Mouse (Mus musculus) fibroblast of lung, adult 2 months (primary cell): ENCODE measurements around the gene Fbxo11.
"Not testable (repeated sequence)": the region's sequence is repeated elsewhere in the genome, so short reads cannot be mapped to it uniquely, and the experiment has no call there.

Experiments used
- DNase-seq: peaks from one replicate; pipeline ENCODE4 v3.0.0-alpha.2; 2011; ENCODE audit warnings: low read depth

Fbxo11 gene

GRCm38 (mm10) chr17:87963081-87964075, 101.7 kb downstream of the Fbxo11 start:
- no peak for DNase-seq

GRCm38 (mm10) chr17:87959931-87960330, 105.2 kb downstream of the Fbxo11 start:
- not testable (repeated sequence) for DNase-seq

GRCm38 (mm10) chr17:87959406-87959805, 105.7 kb downstream of the Fbxo11 start:
- not testable (repeated sequence) for DNase-seq

GRCm38 (mm10) chr17:87958283-87958682, 106.8 kb downstream of the Fbxo11 start:
- no peak for DNase-seq

- DNase-seq, result no peak
Measured at GRCm38 (mm10) chr17:87957096-87957840, 107.8 kb downstream of the Fbxo11 start.

- DNase-seq, result not testable (repeated sequence)
Measured at GRCm38 (mm10) chr17:87954618-87955124, 110.4 kb downstream of the Fbxo11 start.

GRCm38 (mm10) chr17:87948965-87949584, 116.0 kb downstream of the Fbxo11 start:
- DNase-seq, result peak; percentile 20
